Mouse (Mus musculus): Measurements from ENCODE around the gene Gltp. TPM values are rescaled to one million over a fixed set of nuclear protein-coding genes. Genes with fewer than 3 reads are reported as not detected.

Gltp gene
- polyA plus RNA-seq, 1 experiment from 2014 or later, result 115 TPM

DNA sequence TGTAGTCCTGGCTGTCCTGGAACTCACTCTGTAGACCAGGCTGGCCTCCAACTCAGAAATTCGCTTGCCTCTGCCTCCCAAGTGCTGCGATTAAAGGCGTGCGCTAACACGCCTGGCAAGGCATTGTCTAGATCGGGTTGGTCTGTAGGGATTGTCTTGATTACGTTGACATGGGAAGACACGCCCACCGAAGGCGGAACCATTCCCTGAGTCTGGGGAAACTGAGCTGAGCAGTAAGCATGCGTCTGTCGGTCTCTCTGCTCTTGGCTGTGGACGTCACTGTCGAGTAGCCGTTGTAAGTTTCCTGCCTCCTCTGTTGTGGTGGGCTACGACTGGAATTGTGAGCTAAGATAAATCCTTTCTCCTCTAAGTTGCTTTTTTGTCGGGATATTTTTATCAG is 6.2 kb upstream of the Gltp start:
- no peak for ATAC-seq
- no peaks in the 10 kb centered on the region for H3K4me1 ChIP-seq (replicated peaks; ENCODE audit: control insufficient read depth, insufficient read depth, low read length)
- H3K36me3 ChIP-seq (ENCODE audit: control insufficient read depth, insufficient read depth), result no peaks in the 10 kb centered on the region
- whole genome bisulfite sequencing, result 84% methylated on average over 17 of the region's 17 CpGs
- TF ChIP-seq CTCF (IDR thresholded peaks at IDR 0.05; ENCODE audit: low read depth), result no peak
- H3K27ac ChIP-seq (ENCODE audit: low read depth, low read length), result no peak overlapping the region
- no peaks in the 10 kb centered on the region for H3K9me3 ChIP-seq (ENCODE audit: control insufficient read depth)
- H3K9ac ChIP-seq (ENCODE audit: low read depth, low read length), result no peak overlapping the region
- H3K4me3 ChIP-seq (ENCODE audit: low read depth, low read length), result no peak overlapping the region
- no peak overlapping the region for H3K4me2 ChIP-seq (replicated peaks; ENCODE audit: low read depth)
- no peaks in the 10 kb centered on the region for H3K27me3 ChIP-seq (replicated peaks; ENCODE audit: control insufficient read depth, insufficient read depth, low read length)

- no peaks in the 10 kb centered on the region for H3K36me3 ChIP-seq (ENCODE audit: control insufficient read depth, insufficient read depth)
- H3K27me3 ChIP-seq (replicated peaks; ENCODE audit: control insufficient read depth, insufficient read depth, low read length), result no peaks in the 10 kb centered on the region
- H3K27ac ChIP-seq (ENCODE audit: low read depth, low read length), result no peak overlapping the region
- 71% methylated on average over 5 of the region's 5 CpGs for WGBS
- H3K9me3 ChIP-seq (ENCODE audit: control insufficient read depth), result no peaks in the 10 kb centered on the region
- no peak for ATAC-seq
- H3K9ac ChIP-seq (ENCODE audit: low read depth, low read length), result no peak overlapping the region
- peak; percentile 54 for TF ChIP-seq CTCF (IDR thresholded peaks at IDR 0.05; ENCODE audit: low read depth)
- no peak overlapping the region for H3K4me3 ChIP-seq (ENCODE audit: low read depth, low read length)
- no peaks in the 10 kb centered on the region for H3K4me1 ChIP-seq (replicated peaks; ENCODE audit: control insufficient read depth, insufficient read depth, low read length)
- no peak overlapping the region for H3K4me2 ChIP-seq (replicated peaks; ENCODE audit: low read depth)
Observed at GRCm38 (mm10) chr5:114695775-114696174, 5.0 kb upstream of the Gltp start.

GRCm38 (mm10) chr5:114689700-114690366 is 951 bp downstream of the Gltp start:
- no peaks in the 10 kb centered on the region; the same call in 1 of the 2 replicates for H3K4me1 ChIP-seq (replicated peaks; ENCODE audit: control insufficient read depth, insufficient read depth, low read length)
- no peak for TF ChIP-seq CTCF (IDR thresholded peaks at IDR 0.05; ENCODE audit: low read depth)
- H3K27me3 ChIP-seq (replicated peaks; ENCODE audit: control insufficient read depth, insufficient read depth, low read length), result no peaks in the 10 kb centered on the region
- peak overlapping the region; percentile 66 for H3K4me3 ChIP-seq (ENCODE audit: low read depth, low read length)
- H3K27ac ChIP-seq (ENCODE audit: low read depth, low read length), result peak overlapping the region; percentile 63
- 14% methylated on average over 16 of the region's 16 CpGs for WGBS
- H3K9ac ChIP-seq (ENCODE audit: low read depth, low read length), result peak overlapping the region; percentile 70
- H3K4me2 ChIP-seq (replicated peaks; ENCODE audit: low read depth), result peak overlapping the region; percentile 89
- H3K9me3 ChIP-seq (ENCODE audit: control insufficient read depth), result no peaks in the 10 kb centered on the region
- ATAC-seq, result peak; percentile 83
- H3K36me3 ChIP-seq (ENCODE audit: control insufficient read depth, insufficient read depth), result no peaks in the 10 kb centered on the region

DNA sequence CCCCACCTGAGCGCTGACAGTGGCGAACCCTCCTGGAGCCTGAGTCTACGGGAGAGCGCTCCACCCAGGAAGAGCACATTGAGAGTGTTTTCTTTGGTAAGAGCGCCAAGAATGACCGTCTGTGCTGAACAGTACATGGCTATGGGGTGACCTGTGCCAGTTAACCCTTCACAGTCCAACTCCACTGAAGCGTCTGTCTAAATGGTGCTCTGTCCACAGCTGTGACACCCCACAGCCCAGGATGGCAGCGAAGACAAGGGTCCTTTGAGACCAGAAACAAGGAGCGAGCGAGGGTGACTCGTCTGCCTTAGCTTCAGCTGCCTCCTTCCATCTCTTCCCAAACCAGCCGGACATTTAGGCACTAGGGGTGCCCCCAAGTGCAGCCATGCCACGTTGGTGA is 2.1 kb downstream of the Gltp start:
- Histone ChIP-seq H3K4me2 (replicated peaks; ENCODE audit: low read depth) (no peak overlapping the region), H3K36me3 (ENCODE audit: control insufficient read depth, insufficient read depth) (no peaks in the 10 kb centered on the region), H3K4me3 (ENCODE audit: low read depth, low read length) (no peak overlapping the region), H3K27me3 (replicated peaks; ENCODE audit: control insufficient read depth, insufficient read depth, low read length) (no peaks in the 10 kb centered on the region), H3K9me3 (ENCODE audit: control insufficient read depth) (no peaks in the 10 kb centered on the region), H3K27ac (ENCODE audit: low read depth, low read length) (no peak overlapping the region), H3K4me1 (replicated peaks; ENCODE audit: control insufficient read depth, insufficient read depth, low read length) (no peaks in the 10 kb centered on the region; the same call in 1 of the 2 replicates), H3K9ac (ENCODE audit: low read depth, low read length) (no peak overlapping the region)
- TF ChIP-seq CTCF (IDR thresholded peaks at IDR 0.05; ENCODE audit: low read depth), result no peak
- ATAC-seq, result no peak
- WGBS, result 85% methylated on average over 13 of the region's 13 CpGs

GRCm38 (mm10) chr5:114687901-114688300 is 2.9 kb downstream of the Gltp start:
- no peaks in the 10 kb centered on the region for H3K9me3 ChIP-seq (ENCODE audit: control insufficient read depth)
- H3K4me3 ChIP-seq (ENCODE audit: low read depth, low read length), result no peak overlapping the region
- ATAC-seq, result no peak
- no peak overlapping the region for H3K27ac ChIP-seq (ENCODE audit: low read depth, low read length)
- no peak overlapping the region for H3K9ac ChIP-seq (ENCODE audit: low read depth, low read length)
- H3K27me3 ChIP-seq (replicated peaks; ENCODE audit: control insufficient read depth, insufficient read depth, low read length), result no peaks in the 10 kb centered on the region
- no peaks in the 10 kb centered on the region for H3K36me3 ChIP-seq (ENCODE audit: control insufficient read depth, insufficient read depth)
- TF ChIP-seq CTCF (IDR thresholded peaks at IDR 0.05; ENCODE audit: low read depth), result no peak
- no peak overlapping the region for H3K4me2 ChIP-seq (replicated peaks; ENCODE audit: low read depth)
- no peaks in the 10 kb centered on the region; the same call in 1 of the 2 replicates for H3K4me1 ChIP-seq (replicated peaks; ENCODE audit: control insufficient read depth, insufficient read depth, low read length)

DNA sequence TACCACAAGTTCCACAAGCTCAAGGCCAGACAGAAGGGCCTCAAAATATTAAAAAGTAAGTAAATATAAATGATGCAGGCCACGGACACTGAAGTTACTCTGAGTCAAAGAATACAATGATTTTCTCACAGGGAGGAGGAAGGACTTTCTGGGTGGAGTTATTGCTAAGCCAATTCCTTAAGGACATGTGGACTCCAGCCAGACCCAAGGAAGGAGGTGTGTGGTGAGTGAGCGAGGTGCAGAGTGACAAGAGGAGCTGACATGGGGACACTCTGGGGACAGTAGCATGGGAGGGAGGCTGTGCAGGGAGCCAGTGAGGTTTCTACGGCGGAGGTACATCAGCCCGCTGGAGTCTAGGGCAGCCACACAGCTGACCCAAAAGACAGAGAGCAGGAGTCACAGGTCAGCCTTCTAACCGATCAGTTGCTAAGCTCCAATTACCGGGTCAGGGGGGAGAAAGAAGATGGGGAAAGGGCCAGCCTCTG is 4.0 kb downstream of the Gltp start:
- H3K4me3 ChIP-seq (ENCODE audit: low read depth, low read length), result no peak overlapping the region
- no peak overlapping the region for H3K9ac ChIP-seq (ENCODE audit: low read depth, low read length)
- no peak overlapping the region for H3K4me2 ChIP-seq (replicated peaks; ENCODE audit: low read depth)
- 68% methylated on average over 7 of the region's 7 CpGs for WGBS
- no peaks in the 10 kb centered on the region for H3K9me3 ChIP-seq (ENCODE audit: control insufficient read depth)
- H3K4me1 ChIP-seq (replicated peaks; ENCODE audit: control insufficient read depth, insufficient read depth, low read length), result no peaks in the 10 kb centered on the region; the same call in 1 of the 2 replicates
- no peak overlapping the region for H3K27ac ChIP-seq (ENCODE audit: low read depth, low read length)
- H3K27me3 ChIP-seq (replicated peaks; ENCODE audit: control insufficient read depth, insufficient read depth, low read length), result no peaks in the 10 kb centered on the region
- no peaks in the 10 kb centered on the region for H3K36me3 ChIP-seq (ENCODE audit: control insufficient read depth, insufficient read depth)
- no peak for ATAC-seq
- TF ChIP-seq CTCF (IDR thresholded peaks at IDR 0.05; ENCODE audit: low read depth), result no peak
